Mouse (Mus musculus): ENCODE measurements around the gene Esp34. TPM values are rescaled to one million over a fixed set of nuclear protein-coding genes. Genes with fewer than 3 reads are reported as not detected.

The Esp34 gene
- not detected for polyA plus RNA-seq (2017; shearing (Covaris generic))

- no peak for ATAC-seq
These were observed at the start of gene Esp34 for GRCm38 (mm10) chr17:38553892-38554291. Esp34 (plus strand) TSS chr17:38554192.

GRCm38 (mm10) chr17:38562527-38562926, 8.5 kb downstream of the Esp34 start:
- no peak for ATAC-seq

Other genes starting within 250 kb of the Esp34 start
- gene Olfr137, start 246.6 kb upstream of the Esp34 start, polyA plus RNA-seq (2017; shearing (Covaris generic)), result not detected
- gene Olfr136, start 224.4 kb upstream of the Esp34 start, polyA plus RNA-seq (2017; shearing (Covaris generic)), result not detected
- not detected for gene Esp36, start 134.0 kb upstream of the Esp34 start, polyA plus RNA-seq (2017; shearing (Covaris generic))
- not detected for gene Esp31, start 85.3 kb downstream of the Esp34 start, polyA plus RNA-seq (2017; shearing (Covaris generic))

Data from CD4-positive, CD25-positive, alpha-beta regulatory T cell, adult 4 months (primary cell).